Mouse (Mus musculus): ENCODE data around the gene Acsm5.
A peak's percentile ranks its signal among the peaks of the same experiment; 100 is the strongest.

Gene Acsm5

DNA sequence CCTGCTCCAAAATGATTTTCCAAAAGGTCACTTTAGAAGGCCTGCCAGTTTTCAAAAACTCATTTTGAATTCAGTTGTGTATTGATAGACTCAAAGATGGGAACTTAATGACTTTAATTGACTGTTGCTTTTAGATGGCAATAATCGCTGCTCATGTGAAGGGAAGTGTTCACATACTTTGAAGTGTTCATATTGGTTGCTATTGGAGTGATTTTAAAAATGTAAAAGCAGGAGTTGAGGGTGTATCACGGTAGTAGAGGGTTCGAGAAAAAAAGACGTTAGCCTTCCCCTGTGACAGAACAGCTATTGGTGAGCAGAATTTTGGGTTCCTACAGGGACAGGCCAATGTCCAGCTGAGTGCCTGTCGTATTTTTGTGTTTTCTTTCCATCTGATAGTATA is at the start of gene Acsm5:
Gene Acsm5, plus strand, starts transcription at position 301 of the 400 bp plus-strand sequence.
- no peak for DNase-seq

DNA sequence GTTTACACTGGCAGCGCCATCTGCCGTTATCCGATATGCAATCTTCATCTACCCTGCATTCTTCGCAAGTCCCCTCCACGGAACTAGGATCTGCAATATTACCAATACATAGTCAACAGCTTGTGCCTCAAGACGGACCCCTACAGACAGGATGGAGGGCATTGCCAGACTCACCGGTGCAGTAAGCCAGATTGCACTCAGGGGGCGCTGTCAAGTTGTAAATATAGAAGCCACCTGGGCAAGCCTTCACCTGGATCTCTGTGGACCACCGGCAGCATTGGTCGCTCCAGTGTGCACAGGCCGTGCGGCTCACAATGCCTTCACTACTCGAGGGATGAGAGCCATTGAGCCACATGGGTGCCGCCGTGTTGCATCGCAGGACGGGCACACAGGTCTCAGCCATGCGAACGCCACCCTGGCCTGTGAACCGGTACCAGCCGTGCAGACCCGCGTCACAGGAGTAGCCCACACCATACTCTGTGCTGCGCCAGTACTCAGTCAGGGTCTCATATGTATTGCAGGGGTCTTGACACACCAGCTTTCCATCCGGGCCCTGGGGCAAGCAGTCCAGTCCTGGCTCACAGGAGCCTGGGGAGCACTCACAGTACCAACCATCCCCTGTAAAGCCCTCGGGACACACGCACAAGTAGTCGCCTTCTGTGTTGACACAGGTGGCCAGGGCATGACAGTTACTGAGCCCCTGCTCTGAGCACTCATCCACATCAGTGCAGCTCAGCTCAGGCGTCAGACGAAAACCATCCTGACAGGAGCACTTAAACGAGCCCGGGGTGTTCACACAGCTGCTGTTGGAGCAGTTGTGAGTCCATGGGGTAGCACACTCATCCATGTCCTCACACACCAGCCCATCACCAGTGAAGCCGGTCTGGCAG is 42.5 kb upstream of the Acsm5 start:
- DNase-seq = peak; percentile 41 to 56

DNA sequence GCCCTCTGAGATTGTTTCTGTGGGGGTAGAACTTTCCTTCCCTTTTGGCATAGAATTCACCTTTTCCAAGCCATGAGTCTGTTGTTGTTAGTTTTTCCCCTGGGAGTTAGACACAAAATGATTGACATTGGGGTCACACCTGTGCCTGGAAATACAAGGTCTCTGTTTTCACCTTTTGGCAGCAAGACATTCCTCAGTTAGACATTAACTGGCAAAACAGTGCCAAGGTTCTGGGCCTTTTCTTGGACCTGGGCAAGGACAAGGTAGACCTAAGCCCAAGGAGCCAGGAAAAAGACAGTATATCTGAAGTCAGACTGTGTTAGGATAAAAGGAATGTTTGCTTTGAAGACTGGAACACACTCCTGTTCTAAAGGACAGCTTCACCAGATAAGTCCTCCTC is 40.0 kb upstream of the Acsm5 start, which contains the start of gene Umod:
Gene Umod, minus strand, starts transcription at position 27 of the 400 bp plus-strand sequence.
- peak; percentile 81 to 94 for DNase-seq

DNA sequence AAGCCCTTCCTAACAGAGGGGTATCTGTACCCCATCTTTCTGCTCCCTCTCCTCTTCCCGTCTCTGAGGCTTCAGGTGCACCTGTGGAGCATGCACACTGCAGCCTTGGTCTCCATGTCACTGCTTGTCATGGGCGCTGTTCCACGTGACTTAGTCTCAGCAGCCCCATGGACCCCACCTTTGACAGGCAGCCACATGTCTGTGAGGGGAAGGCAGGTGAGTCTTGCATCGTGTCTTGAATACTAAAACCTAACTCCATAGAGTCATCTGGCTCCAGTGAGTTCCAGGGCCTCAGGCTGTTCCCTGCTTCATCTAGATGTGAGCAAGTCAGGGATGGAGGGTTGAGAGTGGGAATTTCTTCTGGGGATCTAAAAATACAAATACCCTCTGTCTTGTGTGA is 35.1 kb upstream of the Acsm5 start:
- DNase-seq = peak; percentile 28 to 73

DNA sequence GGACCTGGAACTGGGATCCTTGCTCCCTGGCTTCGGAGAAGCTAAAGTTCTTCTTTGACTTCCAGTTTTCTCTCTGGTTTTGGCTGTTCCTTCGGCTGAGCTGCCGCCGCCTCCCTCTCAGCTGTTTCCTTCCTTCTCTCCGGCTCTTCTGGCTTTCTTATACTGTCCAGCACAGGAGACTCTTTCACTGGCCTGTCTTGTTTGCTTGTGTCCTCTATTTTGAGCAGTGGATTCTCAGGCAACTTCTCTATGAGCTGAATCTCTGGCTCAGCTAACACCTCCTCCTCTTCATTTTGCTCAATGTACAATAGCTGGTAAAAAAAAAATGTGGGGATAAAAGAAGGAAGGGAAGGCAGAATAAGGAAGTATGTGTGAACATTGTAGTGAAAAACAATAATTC is 32.6 kb upstream of the Acsm5 start:
- DNase-seq = no peak

DNA sequence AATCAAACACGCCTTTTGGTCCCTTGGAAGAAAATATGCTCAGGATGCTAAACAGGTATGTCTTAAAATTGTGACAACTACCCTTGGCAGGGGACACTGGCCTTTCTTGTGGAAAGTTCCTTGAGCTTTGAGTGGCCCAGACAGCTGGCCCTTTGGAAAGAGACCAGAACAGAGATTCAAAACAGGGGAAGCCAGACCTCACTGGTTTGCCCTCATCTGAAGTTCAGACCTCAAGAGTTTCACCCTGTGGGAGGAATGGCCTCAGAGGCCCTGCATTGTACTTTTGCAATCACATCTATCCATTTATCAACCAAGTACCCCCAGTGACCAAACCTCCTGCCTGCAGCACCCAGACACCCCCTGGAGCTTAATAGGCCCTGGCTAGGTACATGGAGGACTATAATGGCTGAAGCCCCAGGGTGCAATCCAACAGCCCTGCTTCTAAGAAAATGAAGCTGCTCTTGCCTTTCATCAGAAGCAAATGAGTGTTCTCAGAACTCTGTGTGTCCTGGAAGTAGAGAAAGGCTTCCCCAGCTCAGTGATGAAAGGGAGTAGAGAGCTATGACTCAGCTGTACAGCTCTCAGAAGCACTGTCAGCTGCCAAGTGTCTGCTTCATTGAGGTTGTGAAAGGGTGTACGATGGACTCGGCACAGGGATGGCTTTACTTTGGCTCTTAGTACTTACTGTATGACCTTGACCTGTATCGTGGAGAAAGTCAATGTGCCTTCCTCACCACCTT is 29.1 kb upstream of the Acsm5 start:
- DNase-seq = peak in 1 of 2 experiments; percentile 72

DNA sequence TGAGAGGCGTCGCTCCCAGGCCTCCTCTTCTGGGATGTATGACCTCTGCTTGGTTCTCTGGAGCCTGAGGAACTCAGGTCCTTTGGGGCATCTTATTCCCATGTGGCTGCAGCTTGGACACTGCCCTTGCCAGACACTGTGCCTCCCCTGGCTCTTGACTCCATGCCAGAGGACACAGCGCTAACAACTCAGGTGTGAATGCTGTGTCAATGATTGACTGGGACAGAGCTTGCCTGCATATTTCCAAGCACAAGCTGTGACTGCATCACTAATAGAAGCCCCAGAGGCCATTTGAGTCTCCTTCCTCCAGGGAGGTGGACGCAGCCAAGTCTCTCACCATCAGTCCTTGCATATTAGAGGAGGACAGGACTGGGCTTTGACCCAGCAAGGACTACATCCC is 8.1 kb upstream of the Acsm5 start:
- peak; percentile 95 to 97 for DNase-seq

DNA sequence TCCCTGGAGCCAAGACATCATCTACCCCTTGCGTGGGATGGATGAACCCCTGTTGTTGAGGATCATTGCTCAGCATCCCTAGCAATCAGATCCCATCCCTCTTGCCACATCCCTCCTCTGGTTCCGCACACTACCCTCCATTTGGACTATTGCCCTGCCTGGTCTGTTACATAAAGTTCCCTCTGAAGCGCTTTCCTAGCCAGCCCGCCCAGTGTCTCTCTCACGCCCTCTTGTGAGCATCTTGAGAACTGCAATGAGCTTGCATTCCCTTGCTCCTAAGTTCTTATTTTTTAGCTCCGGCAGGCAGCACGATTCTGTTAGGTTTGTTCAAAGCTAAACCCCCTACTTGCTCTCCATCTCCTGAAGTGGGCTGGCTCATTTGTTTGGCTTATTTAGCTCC is 6.2 kb upstream of the Acsm5 start:
- DNase-seq = peak; percentile 88 to 92

DNA sequence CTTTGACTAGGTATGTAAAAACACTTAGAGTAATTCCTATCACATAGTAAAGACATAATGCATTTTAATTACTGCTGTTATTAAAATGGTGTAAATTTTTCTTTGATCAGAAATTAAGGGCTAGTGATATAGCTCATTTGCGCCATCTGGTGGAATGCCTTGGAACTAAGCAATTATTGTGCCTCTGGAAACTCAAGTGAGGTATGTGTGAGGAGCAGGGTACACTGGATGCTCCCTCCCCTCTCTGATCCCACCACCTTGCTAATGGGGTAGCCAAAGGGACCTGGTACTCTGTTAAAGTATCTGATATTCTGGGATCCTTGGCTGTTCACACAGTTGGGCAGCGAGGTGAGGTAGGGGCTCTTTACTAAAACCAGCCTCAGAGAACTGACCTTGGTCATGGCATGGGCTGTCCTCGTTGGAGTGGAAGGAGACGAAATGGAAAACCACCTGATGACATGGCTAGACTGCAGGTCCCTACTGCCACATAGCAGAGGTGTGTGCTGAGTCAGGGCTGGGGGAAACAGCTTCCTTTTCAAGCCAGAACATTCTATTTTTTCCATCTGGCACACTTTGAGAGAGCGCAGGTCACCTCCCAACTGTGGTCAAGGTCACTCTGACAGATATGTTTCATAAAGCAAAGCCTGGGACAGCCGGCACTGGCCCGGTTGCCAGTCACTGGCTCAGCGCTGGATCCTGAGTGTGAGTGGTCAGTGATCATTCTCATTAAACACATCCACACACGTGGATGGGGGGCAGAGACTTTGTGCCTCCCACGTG is 3.6 kb upstream of the Acsm5 start:
- peak in 1 of 2 experiments; percentile 75 for DNase-seq

DNA sequence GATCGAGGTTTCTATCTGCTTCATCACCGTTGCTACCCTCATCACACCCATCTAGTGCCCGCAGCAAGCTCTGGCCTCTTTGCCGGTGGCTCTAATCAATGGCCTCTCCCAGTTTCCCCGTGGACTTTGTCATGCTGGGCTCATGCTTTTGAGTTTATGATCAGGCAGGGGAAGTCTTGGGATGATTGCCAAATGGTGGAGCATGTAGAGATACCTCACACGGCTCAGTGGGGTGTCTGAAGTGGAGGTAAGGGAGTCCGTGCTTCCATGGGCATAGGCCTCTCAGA is 3.0 kb upstream of the Acsm5 start:
- DNase-seq = no peak

DNA sequence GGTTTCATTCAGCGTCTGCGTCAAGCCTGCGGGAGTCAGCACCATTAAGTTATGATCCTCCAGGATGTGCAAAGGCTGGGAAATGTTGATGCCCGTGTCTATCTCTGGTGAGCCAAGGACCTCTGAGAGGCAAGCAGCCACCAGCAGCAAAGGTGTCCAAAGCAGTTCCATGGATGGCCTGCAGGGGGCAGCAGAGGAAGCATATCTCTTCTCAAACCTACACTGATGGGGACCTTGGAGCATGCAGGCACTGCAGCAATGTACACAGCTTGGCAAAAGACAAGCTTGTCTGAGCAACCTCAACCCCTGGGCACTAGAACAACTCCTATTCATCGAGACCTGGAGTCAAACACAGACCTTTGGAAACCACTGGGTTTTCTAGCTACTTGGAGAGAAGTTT is 391 bp downstream of the Acsm5 start:
- peak; percentile 80 to 92 for DNase-seq

DNA sequence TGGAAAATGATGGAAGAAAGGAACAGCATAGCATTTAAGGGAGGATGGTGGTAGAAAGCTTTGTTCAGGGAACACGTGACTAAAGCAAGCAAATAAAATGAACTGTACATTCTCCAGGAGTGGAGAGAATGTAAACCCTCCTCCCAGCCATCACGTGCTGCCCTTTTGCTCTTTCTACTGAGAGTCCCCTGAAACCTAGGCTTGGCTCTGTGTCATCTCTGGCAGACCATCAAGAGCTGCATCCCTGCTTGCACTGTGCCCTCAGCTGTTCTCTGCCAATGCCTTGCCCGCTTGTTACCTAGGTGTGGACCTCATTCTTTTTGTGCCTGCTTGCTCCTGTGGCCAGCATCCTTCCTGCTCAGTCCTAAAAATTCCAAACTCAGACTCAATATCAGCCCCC is 2.6 kb downstream of the Acsm5 start:
- peak; percentile 92 to 93 for DNase-seq

DNA sequence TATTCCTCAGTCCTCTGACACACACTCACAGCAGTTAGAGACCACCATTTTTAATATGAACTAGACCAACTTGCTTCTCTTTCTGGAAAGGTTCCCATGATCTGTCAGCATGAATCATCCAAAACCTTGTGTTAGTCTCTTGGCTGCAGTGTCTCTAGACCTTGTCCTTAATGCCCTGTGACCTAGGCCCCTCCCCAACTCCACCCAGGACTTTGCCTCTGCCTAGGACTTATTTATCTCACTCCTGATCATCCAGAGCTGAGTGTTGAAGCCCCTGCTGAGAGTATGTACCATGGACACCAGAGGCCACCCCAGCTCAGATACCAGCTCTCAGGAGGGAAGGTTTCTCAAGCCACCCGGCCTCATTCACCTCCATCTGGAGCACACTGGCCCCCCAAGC is 3.1 kb downstream of the Acsm5 start:
- DNase-seq = peak; percentile 79 to 86

DNA sequence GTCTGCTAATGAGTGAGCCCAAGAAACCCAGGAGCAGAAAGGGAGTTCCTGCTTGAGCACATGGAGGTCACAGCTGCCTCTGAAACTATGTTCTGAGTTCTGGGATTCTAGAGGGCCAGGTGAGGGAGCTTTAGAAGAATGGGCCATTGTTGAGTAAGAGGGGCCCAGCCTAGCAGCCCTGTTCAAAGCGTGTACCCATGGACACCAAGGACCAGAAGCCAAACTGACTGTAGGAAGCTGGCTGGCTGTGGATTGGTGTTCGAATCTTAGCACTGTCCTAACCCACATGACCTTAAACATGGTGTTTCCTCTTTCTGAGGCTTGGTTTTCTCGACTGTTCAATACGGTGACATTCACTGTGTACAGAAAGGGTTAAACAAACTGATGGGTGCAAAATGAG is 4.1 kb downstream of the Acsm5 start, which contains the start of gene Pdilt:
Gene Pdilt, minus strand, starts transcription at position 101 of the 400 bp plus-strand sequence.
- no peak for DNase-seq

DNA sequence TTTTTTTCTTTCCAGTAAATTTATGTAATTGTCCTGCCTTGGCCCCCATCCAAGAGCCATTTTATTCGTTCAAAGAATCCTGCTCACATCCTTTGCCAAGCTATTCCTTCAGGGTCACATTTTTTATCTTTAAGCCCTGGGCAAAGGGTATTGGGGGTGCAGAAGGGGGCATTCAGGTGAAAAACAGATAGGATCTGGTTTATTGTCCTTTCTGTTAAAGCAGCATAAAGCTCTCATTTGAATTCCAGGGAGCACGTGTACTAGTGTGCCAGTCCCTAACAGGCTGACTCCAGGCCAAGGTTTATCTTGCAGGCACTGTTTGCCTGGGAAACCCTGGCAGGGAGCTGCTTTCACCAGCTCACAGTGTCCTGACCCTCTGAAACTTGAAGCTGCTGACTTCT is 6.6 kb downstream of the Acsm5 start:
- peak; percentile 83 to 86 for DNase-seq

DNA sequence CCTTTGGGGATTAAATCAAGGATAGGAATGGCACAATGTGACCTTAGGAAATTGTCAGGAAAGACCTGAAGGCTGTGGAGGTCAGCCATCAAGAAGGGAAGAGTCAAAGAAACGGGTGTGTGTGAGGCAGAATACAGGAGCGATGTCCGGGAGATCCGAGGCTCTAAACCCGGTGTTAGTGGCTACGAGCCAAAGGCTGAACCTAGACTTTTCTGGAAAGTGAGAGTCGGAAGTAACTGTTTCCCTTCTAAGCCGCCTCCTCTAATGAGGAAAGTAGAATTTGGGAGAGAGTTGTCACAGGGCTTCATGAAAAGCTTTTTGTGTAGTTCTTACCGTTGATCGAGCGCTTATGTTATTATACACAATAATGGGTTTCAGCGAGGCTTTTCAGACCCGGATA is 7.2 kb downstream of the Acsm5 start:
- DNase-seq = no peak

DNA sequence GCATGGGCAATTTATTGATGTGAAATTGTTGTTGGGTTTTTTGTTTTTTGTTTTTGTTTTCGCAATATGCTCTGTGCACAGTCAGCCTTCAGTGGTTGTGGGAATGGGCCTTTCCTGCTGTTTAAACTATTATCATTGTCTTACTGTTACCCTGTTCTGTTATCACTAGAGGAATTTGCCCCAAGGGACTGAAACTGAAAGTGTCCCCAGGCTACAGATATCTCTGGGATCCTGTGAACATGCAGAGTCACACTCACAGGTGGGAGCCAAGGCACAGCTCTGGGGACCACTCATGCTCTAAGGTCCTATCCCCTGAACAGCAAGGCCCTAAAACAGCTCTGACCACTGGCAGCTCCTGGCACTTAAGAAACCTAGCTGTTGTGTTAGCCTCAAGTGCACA is 7.9 kb downstream of the Acsm5 start:
- DNase-seq = no peak

DNA sequence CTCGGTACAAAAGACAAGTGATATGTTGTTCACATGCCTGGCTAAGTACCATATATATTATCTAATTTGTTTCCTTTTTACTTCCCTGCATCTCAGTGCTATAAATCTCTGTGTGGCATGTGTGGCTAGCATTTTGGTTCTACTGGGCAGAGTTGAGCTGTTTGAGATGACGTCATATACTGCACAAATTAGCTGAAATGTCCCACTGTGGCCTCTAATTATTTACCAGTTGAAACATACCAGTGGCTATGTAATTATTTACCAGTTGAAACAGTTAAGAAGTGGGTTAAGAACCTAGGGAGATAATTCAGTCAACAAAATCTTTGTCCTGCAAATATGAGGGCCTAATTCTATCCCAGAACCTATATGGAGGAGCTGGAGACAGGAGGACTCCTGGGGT is 8.3 kb downstream of the Acsm5 start:
- DNase-seq = peak in 1 of 2 experiments; percentile 62

DNA sequence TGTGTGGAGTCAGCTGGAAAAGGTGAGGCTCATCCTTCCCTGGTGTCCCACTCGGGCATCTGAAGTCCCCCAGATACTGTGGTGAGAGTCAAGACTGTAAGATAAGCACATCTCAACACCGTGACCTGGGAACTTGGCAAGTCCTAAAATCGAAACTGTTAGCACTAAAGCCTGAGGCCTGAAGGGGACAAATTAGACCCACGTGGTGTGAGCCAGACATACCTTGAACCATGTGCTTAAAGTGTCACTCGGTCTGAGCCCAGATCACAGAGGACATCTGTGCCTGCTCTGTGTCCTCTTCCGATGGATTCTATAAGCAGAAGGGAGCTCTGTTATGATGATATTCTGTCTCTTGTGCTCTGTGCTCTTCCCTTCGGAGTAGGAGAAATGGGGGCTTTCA is 9.4 kb downstream of the Acsm5 start:
- DNase-seq = no peak

DNA sequence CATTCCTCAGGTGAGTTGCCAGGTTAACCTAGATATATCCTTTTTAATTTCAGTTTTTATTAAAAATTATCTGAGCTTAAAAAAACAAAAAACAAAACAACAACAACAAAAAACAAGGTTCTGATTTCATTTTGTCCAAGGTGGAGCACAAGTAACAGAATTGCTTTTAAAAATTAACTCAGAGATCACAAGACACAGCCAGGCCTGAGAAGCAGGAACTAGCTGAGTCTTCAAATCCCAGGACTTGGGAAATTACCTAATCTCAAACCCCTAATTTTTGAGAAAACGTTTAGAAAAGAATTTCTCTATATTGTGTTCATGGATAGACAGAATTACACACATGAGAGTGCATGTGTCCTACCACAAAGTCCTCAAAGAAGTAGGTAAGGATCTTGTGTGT is 13.7 kb downstream of the Acsm5 start:
- no peak for DNase-seq

DNA sequence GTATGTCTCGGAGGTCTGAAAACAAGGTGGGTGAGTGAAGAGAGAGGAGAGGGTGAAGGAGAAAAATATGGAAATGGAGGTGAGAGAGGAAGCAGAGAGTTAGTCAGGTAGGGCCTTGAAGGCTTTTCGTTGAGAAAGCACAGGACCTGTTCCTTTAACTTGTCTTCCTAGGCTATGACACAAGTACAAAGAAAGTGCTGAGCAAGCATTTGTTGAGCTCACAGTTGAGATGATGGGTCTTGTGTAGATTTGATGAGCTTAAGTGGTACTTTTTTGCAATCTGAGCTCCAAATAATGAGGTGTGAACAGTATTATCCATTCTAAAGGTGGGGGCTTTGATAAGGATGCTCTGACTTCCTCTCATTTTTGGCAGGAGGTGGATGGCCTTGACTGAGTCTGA is 15.1 kb downstream of the Acsm5 start:
- no peak for DNase-seq

DNA sequence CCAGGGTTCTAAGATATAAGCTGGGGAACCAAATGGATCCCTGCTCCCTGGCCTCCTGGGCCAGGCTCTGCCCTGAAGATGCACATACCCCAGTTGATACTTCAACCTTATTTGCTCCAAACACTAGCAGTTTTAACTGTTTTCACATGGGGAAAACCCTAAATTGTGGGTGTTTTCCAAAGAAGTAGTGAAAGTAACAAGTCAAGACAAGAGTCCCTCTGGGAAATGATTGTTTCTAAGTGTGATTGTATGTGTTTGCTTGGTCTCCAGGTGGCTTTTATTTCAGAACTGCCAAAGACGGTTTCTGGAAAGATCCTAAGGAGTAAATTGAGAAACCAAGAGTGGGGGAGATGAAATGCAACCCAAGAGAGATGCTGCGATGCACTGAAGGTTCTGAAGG is 23.2 kb downstream of the Acsm5 start:
- no peak for DNase-seq

DNA sequence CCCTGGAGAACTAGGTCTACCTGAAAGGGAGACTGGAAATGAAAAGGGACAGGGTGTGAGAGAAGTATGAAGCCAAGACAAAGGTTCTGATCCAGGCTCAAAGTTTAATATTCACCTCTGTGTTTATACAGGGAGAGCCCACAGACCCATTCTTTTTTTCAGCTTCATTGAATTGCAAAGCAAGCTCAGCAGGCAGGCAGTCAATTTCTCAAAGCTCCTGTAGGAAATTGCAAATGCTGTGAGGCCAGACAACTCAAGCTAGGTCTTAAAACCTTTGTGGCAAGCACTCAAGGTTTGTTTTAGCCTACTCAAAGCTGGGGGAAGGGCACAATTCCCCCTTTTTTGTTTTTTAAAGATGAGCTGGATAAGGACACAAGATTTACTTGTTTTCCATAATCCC is 26.3 kb downstream of the Acsm5 start:
- DNase-seq = no peak

Data from kidney, adult 8-10 months (tissue).